Mouse (Mus musculus) liver, embryonic 16.5 days (tissue): ENCODE data around the gene Thap7. TPM values are rescaled to one million over a fixed set of nuclear protein-coding genes. Genes with fewer than 3 reads are reported as not detected.

Experiments
- ATAC-seq: fragments of 200-750 bp; cut with Nextera tagmentation; 2 replicates; pipeline ENCODE4 v1.8.0; 2017; ENCODE audit warnings: low read depth, mild to moderate bottlenecking, moderate number of reproducible peaks, moderate library complexity
- H3K27ac ChIP-seq: fragments of 300-500 bp; sonication (generic); 2 replicates; pipeline ENCODE4 v1.5.1; 2014; ENCODE audit warnings: mild to moderate bottlenecking, low read length
- H3K27me3 ChIP-seq: fragments of 300-500 bp; sonication (generic); 2 replicates; pipeline ENCODE4 v1.6.1; 2014; ENCODE audit warnings: low read depth, low read length, mixed read lengths; ENCODE audit not compliant: control insufficient read depth, insufficient read depth
- H3K36me3 ChIP-seq: fragments of 300-500 bp; sonication (generic); 2 replicates; pipeline ENCODE4 v1.6.1; 2014; ENCODE audit warnings: mild to moderate bottlenecking; ENCODE audit not compliant: control insufficient read depth, insufficient read depth
- H3K4me1 ChIP-seq: fragments of 300-500 bp; sonication (generic); 2 replicates; pipeline ENCODE4 v1.6.1; 2014; ENCODE audit warnings: low read depth, low read length, mixed read lengths; ENCODE audit not compliant: control insufficient read depth
- H3K4me2 ChIP-seq: fragments of 300-500 bp; sonication (generic); 2 replicates; pipeline ENCODE4 v1.6.1; 2014; ENCODE audit warnings: low read depth, low read length, mixed read lengths
- H3K4me3 ChIP-seq: fragments of 300-500 bp; sonication (generic); 2 replicates; pipeline ENCODE4 v1.5.1; 2014; ENCODE audit warnings: low read depth, mild to moderate bottlenecking, low read length
- H3K9ac ChIP-seq: fragments of 300-500 bp; sonication (generic); 2 replicates; pipeline ENCODE4 v1.6.1; 2014; ENCODE audit warnings: low read depth, low read length
- H3K9me3 ChIP-seq: fragments of 300-500 bp; sonication (generic); replicated peaks from 2 replicates; pipeline ENCODE4 v1.6.1; 2016; ENCODE audit warnings: low read length; ENCODE audit not compliant: control insufficient read depth
- WGBS: fragments of 180-500 bp; shearing (Covaris S2); extraction: QIAGEN DNeasy Blood & Tissue Kit; methylation state at CpG from one replicate; pipeline ENCODE4 v1.1.7; 2014; ENCODE audit not compliant: insufficient replicate concordance; 5-methylcytosine and 5-hydroxymethylcytosine counted together
- polyA plus RNA-seq: library from polyadenylated mRNA; unstranded; fragments of >200 nt; fragmentation: Nextera tagmentation; extraction: Ambion mirVana; gene quantifications from 2 replicates; pipeline ENCODE4 v1.2.1, GENCODE M21; 2015

Gene Thap7
- polyA plus RNA-seq, 1 experiment from 2014 or later, result 21.1 TPM

GRCm38 (mm10) chr16:17488478-17489468, 42.2 kb downstream of the Thap7 start:
- Histone ChIP-seq H3K27me3 (peaks cover 13% of the 10 kb centered on the region), H3K9me3 (no peaks in the 10 kb centered on the region), H3K4me2 (peak overlapping the region; percentile 79), H3K36me3 (peaks cover 12% of the 10 kb centered on the region), H3K4me3 (peak overlapping the region; percentile 61), H3K27ac (no peak overlapping the region; the same call in 1 of the 2 replicates), H3K4me1 (peaks cover 13% of the 10 kb centered on the region), H3K9ac (no peak overlapping the region; the same call in 1 of the 2 replicates)
- WGBS, result 45% methylated on average over 14 of the region's 14 CpGs
- ATAC-seq, result peak; percentile 4; the same call in 1 of the 2 replicates

- peak; percentile 57 for ATAC-seq
- Histone ChIP-seq H3K36me3 (peaks cover 20% of the 10 kb centered on the region), H3K4me1 (peaks cover 17% of the 10 kb centered on the region), H3K9ac (no peak overlapping the region), H3K27ac (no peak overlapping the region), H3K4me3 (no peak overlapping the region), H3K27me3 (peaks cover 13% of the 10 kb centered on the region), H3K9me3 (no peaks in the 10 kb centered on the region), H3K4me2 (no peak overlapping the region)
- WGBS, result 47% methylated on average over 3 of the region's 3 CpGs
These were observed 44.4 kb downstream of the Thap7 start for GRCm38 (mm10) chr16:17486505-17486904.

GRCm38 (mm10) chr16:17481465-17481864, 49.5 kb downstream of the Thap7 start:
- peak; percentile 47; the same call in 1 of the 2 replicates for ATAC-seq
- peaks cover 23% of the 10 kb centered on the region for H3K4me1 ChIP-seq

GRCm38 (mm10) chr16:17478331-17478943, 52.5 kb downstream of the Thap7 start:
- no peak for ATAC-seq

More at GRCm38 (mm10) chr16:17481465-17481864, 49.5 kb downstream of the Thap7 start:
- no peak overlapping the region for H3K27ac ChIP-seq
- no peak overlapping the region for H3K4me2 ChIP-seq
- peaks cover 20% of the 10 kb centered on the region for H3K36me3 ChIP-seq
- 17% methylated on average over 2 of the region's 2 CpGs for WGBS
- H3K9me3 ChIP-seq, result no peaks in the 10 kb centered on the region
- no peak overlapping the region for H3K4me3 ChIP-seq
- H3K9ac ChIP-seq, result no peak overlapping the region
- no peaks in the 10 kb centered on the region for H3K27me3 ChIP-seq

More at GRCm38 (mm10) chr16:17478331-17478943, 52.5 kb downstream of the Thap7 start:
- no peaks in the 10 kb centered on the region for H3K9me3 ChIP-seq
- H3K27ac ChIP-seq, result no peak overlapping the region
- no peak overlapping the region for H3K4me2 ChIP-seq
- H3K9ac ChIP-seq, result no peak overlapping the region
- H3K4me1 ChIP-seq, result peaks cover 23% of the 10 kb centered on the region
- 46% methylated on average over 4 of the region's 4 CpGs for WGBS
- H3K36me3 ChIP-seq, result peaks cover 5% of the 10 kb centered on the region; the same call in 1 of the 2 replicates
- H3K4me3 ChIP-seq, result no peak overlapping the region
- no peaks in the 10 kb centered on the region for H3K27me3 ChIP-seq

Other genes starting within 250 kb of the Thap7 start
- 242 and 251 TPM in 2 replicates for gene Serpind1, start 199.8 kb downstream of the Thap7 start, polyA plus RNA-seq
- 8.7 and 10.1 TPM in 2 replicates for gene Snap29, start 125.2 kb downstream of the Thap7 start, polyA plus RNA-seq
- gene Pi4ka, start 124.8 kb downstream of the Thap7 start, polyA plus RNA-seq, result 13.5 and 15.2 TPM in 2 replicates
- 27.2 and 27.9 TPM in 2 replicates for gene Crkl, start 79.1 kb downstream of the Thap7 start, polyA plus RNA-seq
- gene Aifm3, start 41.5 kb downstream of the Thap7 start, polyA plus RNA-seq, result 3.8 and 6.3 TPM in 2 replicates
- gene Lztr1, start 22.4 kb downstream of the Thap7 start, polyA plus RNA-seq, result 25.2 and 25.7 TPM in 2 replicates
- 0.06 TPM in 1 of 2 replicates, not detected in the other for gene Lrrc74b, start 30.1 kb upstream of the Thap7 start, polyA plus RNA-seq
- gene P2rx6, start 30.7 kb upstream of the Thap7 start, polyA plus RNA-seq, result 0.07 and 0.09 TPM in 2 replicates
- 2.9 and 3.5 TPM in 2 replicates for gene Slc7a4, start 52.1 kb upstream of the Thap7 start, polyA plus RNA-seq
- 13.6 and 15.1 TPM in 2 replicates for gene Smpd4, start 88.2 kb upstream of the Thap7 start, polyA plus RNA-seq
- gene Ccdc74a, start 115.3 kb upstream of the Thap7 start, polyA plus RNA-seq, result 2.2 and 2.5 TPM in 2 replicates
- gene Med15, start 201.8 kb upstream of the Thap7 start, polyA plus RNA-seq, result 16.0 and 19.2 TPM in 2 replicates
- gene Klhl22, start 228.5 kb upstream of the Thap7 start, polyA plus RNA-seq, result 11.2 and 12.8 TPM in 2 replicates